Mouse (Mus musculus) forebrain, postnatal 0 days (tissue): Measurements from ENCODE around the gene Kctd11. TPM values are rescaled to one million over a fixed set of nuclear protein-coding genes. Genes with fewer than 3 reads are reported as not detected.

Experiments used
- ATAC-seq: fragments of 200-750 bp; cut with Nextera tagmentation; 2 replicates; pipeline ENCODE4 v1.8.0; 2017; ENCODE audit warnings: mild to moderate bottlenecking, moderate library complexity
- DNase-seq: peaks from one replicate; pipeline ENCODE4 v3.0.0-alpha.2; 2015
- H3K27ac ChIP-seq: fragments of 300-500 bp; sonication (generic); 2 replicates; pipeline ENCODE4 v1.5.1; 2014; ENCODE audit warnings: low read depth, mild to moderate bottlenecking, antibody characterized with exemption, low read length, moderate library complexity, mixed read lengths
- H3K27me3 ChIP-seq: fragments of 300-500 bp; sonication (generic); 2 replicates; pipeline ENCODE4 v1.6.1; 2014; ENCODE audit warnings: mild to moderate bottlenecking, low read length, mixed read lengths; ENCODE audit not compliant: insufficient read depth
- H3K36me3 ChIP-seq: fragments of 300-500 bp; sonication (generic); 2 replicates; pipeline ENCODE4 v1.6.1; 2014; ENCODE audit warnings: mild to moderate bottlenecking, moderate library complexity; ENCODE audit not compliant: insufficient read depth
- H3K4me1 ChIP-seq: fragments of 300-500 bp; sonication (generic); 2 replicates; pipeline ENCODE4 v1.6.1; 2014; ENCODE audit warnings: antibody characterized with exemption; ENCODE audit not compliant: insufficient read depth
- H3K4me2 ChIP-seq: fragments of 300-500 bp; sonication (generic); 2 replicates; pipeline ENCODE4 v1.6.1; 2014; ENCODE audit warnings: low read depth, mild to moderate bottlenecking, moderate library complexity
- H3K4me3 ChIP-seq: fragments of 300-500 bp; sonication (generic); 2 replicates; pipeline ENCODE4 v1.5.1; 2014; ENCODE audit warnings: low read depth, low read length, mixed read lengths
- H3K9ac ChIP-seq: fragments of 300-500 bp; sonication (generic); 2 replicates; pipeline ENCODE4 v1.6.1; 2014; ENCODE audit warnings: mild to moderate bottlenecking
- H3K9me3 ChIP-seq: fragments of 300-500 bp; sonication (generic); 2 replicates; pipeline ENCODE4 v1.6.1; 2016; ENCODE audit warnings: low read length
- CTCF ChIP-seq: sonication (generic); IDR thresholded peaks from 2 replicates; pipeline ENCODE4 v1.5.1; 2016; ENCODE audit warnings: antibody characterized with exemption, control low read depth, low read depth
- WGBS: fragments of 180-500 bp; shearing (Covaris S2); extraction: QIAGEN DNeasy Blood & Tissue Kit; methylation state at CpG from one replicate; pipeline ENCODE4 v1.1.7; 2014; 5-methylcytosine and 5-hydroxymethylcytosine counted together
- polyA plus RNA-seq: library from polyadenylated mRNA; unstranded; fragments of >200 nt; fragmentation: Nextera tagmentation; extraction: Ambion mirVana; gene quantifications from 2 replicates; pipeline ENCODE4 v1.2.1, GENCODE M21; 2015
- total RNA-seq: library from RNA; depleted of rRNA; stranded (reverse); fragments of >200 nt; gene quantifications from 2 replicates; pipeline ENCODE4 v1.2.3, GENCODE M21; 2014

Gene Kctd11
- total and polyA plus RNA-seq, 2 experiments from 2014 or later, result 0.88 to 1.0 TPM

- DNase-seq (no peak), ATAC-seq (no peak)
- TF ChIP-seq CTCF, result no peak
- H3K9ac ChIP-seq, result no peak overlapping the region
- no peaks in the 10 kb centered on the region for H3K9me3 ChIP-seq
- no peak overlapping the region for H3K4me2 ChIP-seq
- H3K36me3 ChIP-seq, result peaks cover 89% of the 10 kb centered on the region
- H3K27ac ChIP-seq, result no peak overlapping the region
- no peaks in the 10 kb centered on the region for H3K27me3 ChIP-seq
- WGBS, result 93% methylated on average over 17 of the region's 17 CpGs
- no peak overlapping the region for H3K4me3 ChIP-seq
- H3K4me1 ChIP-seq, result peaks cover 5% of the 10 kb centered on the region; the same call in 1 of the 2 replicates
Measured at GRCm38 (mm10) chr11:69910781-69911560, 29.8 kb upstream of the Kctd11 start.

DNA sequence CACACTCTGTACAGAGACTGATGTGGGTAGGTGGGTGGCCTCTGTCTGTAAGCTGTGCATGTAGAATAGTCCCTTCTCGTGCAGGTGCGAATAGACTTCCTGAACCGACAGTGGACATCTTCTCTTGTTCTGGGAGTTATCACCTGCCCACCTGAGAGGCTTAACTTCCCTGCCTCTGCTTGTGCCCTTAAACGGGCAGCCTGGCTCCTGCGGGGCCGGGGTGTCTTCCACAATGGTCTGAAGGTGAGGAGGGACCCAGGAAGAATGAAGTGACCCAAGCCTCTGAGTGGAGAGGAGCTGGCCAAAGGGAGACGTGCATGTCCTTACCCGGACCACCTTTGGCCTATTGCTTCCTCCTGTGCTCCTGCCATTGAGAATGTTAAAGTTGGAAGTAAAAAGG is 29.0 kb upstream of the Kctd11 start:
- peaks cover 89% of the 10 kb centered on the region for H3K36me3 ChIP-seq
- no peak overlapping the region for H3K9ac ChIP-seq
- no peak overlapping the region for H3K4me2 ChIP-seq
- H3K27me3 ChIP-seq, result no peaks in the 10 kb centered on the region
- 95% methylated on average over 8 of the region's 8 CpGs for WGBS
- DNase-seq (no peak), ATAC-seq (no peak)
- no peak overlapping the region for H3K4me3 ChIP-seq
- H3K9me3 ChIP-seq, result no peaks in the 10 kb centered on the region
- no peak for TF ChIP-seq CTCF
- peaks cover 5% of the 10 kb centered on the region; the same call in 1 of the 2 replicates for H3K4me1 ChIP-seq
- H3K27ac ChIP-seq, result no peak overlapping the region

DNA sequence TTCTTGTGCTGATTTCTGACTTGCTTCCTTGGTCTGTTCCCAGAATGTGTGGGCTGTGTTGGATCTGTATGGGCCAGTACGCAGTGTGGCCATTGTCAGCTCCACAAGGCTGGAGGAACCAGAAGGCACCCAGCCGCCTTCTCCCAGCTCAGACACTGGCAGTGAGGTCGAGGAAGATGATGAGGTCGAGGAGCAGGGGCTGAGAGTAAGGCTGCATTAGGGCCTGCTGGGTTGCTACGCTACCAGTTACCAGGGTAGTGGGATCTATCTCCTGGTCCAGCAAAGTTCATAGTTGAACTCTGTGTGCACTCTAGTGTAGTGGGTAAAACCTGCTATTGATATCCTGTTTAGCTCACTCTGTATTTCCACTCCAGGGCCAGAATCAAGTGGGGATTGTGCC is 28.0 kb upstream of the Kctd11 start:
- no peaks in the 10 kb centered on the region for H3K9me3 ChIP-seq
- 89% methylated on average over 5 of the region's 5 CpGs for WGBS
- ATAC-seq (no peak), DNase-seq (no peak)
- H3K36me3 ChIP-seq, result peaks cover 94% of the 10 kb centered on the region
- H3K9ac ChIP-seq, result no peak overlapping the region
- TF ChIP-seq CTCF, result no peak
- no peaks in the 10 kb centered on the region for H3K4me1 ChIP-seq
- H3K4me2 ChIP-seq, result no peak overlapping the region
- no peak overlapping the region for H3K27ac ChIP-seq
- H3K27me3 ChIP-seq, result no peaks in the 10 kb centered on the region
- no peak overlapping the region for H3K4me3 ChIP-seq

- Histone ChIP-seq H3K9me3 (no peaks in the 10 kb centered on the region), H3K27ac (no peak overlapping the region), H3K36me3 (peaks cover 99% of the 10 kb centered on the region), H3K4me2 (no peak overlapping the region), H3K4me1 (no peaks in the 10 kb centered on the region), H3K9ac (no peak overlapping the region), H3K4me3 (no peak overlapping the region), H3K27me3 (no peaks in the 10 kb centered on the region)
- ATAC-seq (no peak), DNase-seq (no peak)
- WGBS, result 89% methylated on average over 11 of the region's 11 CpGs
- TF ChIP-seq CTCF, result no peak
Measured at GRCm38 (mm10) chr11:69908645-69909044, 27.4 kb upstream of the Kctd11 start.

DNA sequence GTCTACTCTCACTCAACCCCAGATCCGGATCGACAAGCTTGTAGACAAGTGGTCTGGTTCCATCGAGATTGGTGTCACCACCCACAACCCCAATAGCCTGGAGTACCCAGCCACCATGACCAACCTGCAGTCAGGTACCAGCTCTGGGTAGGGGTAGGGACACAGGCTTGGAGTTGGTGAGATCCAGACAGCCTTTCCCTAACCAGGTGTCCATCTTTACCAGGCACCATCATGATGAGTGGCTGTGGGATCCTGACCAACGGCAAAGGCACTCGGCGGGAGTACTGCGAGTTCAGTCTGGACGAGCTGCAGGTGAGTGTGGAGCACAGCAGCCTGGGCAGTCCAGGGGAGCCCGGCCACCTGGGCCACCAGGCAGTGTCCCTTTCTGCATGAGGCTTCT is 23.1 kb upstream of the Kctd11 start:
- no peak for DNase-seq
- peaks cover 60% of the 10 kb centered on the region for H3K36me3 ChIP-seq
- no peak overlapping the region for H3K27ac ChIP-seq
- H3K4me3 ChIP-seq, result no peak overlapping the region
- H3K4me2 ChIP-seq, result no peak overlapping the region
- 95% methylated on average over 9 of the region's 9 CpGs for WGBS
- H3K9me3 ChIP-seq, result no peaks in the 10 kb centered on the region
- no peak for ATAC-seq
- TF ChIP-seq CTCF, result no peak
- peaks cover 9% of the 10 kb centered on the region for H3K4me1 ChIP-seq
- no peaks in the 10 kb centered on the region for H3K27me3 ChIP-seq
- no peak overlapping the region for H3K9ac ChIP-seq

DNA sequence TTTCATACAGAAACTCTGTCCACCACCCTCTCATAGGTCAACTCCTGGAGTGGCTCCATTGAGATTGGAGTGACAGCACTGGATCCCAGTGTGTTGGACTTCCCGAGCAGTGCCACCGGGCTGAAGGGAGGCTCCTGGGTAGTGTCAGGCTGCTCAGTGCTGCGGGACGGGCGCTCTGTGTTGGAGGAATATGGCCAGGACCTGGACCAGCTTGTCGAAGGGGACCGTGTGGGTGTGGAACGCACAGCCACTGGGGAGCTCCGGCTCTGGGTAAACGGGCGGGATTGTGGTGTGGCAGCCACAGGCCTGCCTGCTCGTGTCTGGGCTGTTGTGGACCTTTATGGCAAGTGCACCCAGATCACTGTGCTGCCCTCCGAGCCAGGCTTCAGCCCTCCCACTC is 21.8 kb upstream of the Kctd11 start:
- Histone ChIP-seq H3K9ac (no peak overlapping the region), H3K27ac (no peak overlapping the region), H3K9me3 (no peaks in the 10 kb centered on the region), H3K36me3 (peaks cover 47% of the 10 kb centered on the region), H3K4me3 (no peak overlapping the region), H3K4me2 (peak overlapping the region; percentile 89; the same call in 1 of the 2 replicates), H3K27me3 (no peaks in the 10 kb centered on the region), H3K4me1 (peaks cover 14% of the 10 kb centered on the region)
- DNase-seq, result no peak
- no peak for TF ChIP-seq CTCF
- no peak for ATAC-seq
- WGBS, result 88% methylated on average over 13 of the region's 13 CpGs

- H3K4me3 ChIP-seq, result peak overlapping the region; percentile 82
- peaks cover 37% of the 10 kb centered on the region for H3K36me3 ChIP-seq
- H3K27ac ChIP-seq, result peak overlapping the region; percentile 91
- TF ChIP-seq CTCF, result no peak
- peak overlapping the region; percentile 89 for H3K4me2 ChIP-seq
- WGBS, result under 1% methylated on average over 36 of the region's 39 CpGs
- H3K4me1 ChIP-seq, result peaks cover 14% of the 10 kb centered on the region
- H3K9ac ChIP-seq, result peak overlapping the region; percentile 74
- peak; percentile 26 for DNase-seq
- no peak for ATAC-seq
- no peaks in the 10 kb centered on the region for H3K27me3 ChIP-seq
- no peaks in the 10 kb centered on the region for H3K9me3 ChIP-seq
Measured at GRCm38 (mm10) chr11:69901993-69902392, 20.8 kb upstream of the Kctd11 start.
